Mouse (Mus musculus): ENCODE measurements at regions not wholly inside any gene's neighbourhood (a gene's known extent, or its start where the extent isn't known, plus 50 kb on each side); places are given as distances from the start of the nearest gene placed in this dataset.

DNA sequence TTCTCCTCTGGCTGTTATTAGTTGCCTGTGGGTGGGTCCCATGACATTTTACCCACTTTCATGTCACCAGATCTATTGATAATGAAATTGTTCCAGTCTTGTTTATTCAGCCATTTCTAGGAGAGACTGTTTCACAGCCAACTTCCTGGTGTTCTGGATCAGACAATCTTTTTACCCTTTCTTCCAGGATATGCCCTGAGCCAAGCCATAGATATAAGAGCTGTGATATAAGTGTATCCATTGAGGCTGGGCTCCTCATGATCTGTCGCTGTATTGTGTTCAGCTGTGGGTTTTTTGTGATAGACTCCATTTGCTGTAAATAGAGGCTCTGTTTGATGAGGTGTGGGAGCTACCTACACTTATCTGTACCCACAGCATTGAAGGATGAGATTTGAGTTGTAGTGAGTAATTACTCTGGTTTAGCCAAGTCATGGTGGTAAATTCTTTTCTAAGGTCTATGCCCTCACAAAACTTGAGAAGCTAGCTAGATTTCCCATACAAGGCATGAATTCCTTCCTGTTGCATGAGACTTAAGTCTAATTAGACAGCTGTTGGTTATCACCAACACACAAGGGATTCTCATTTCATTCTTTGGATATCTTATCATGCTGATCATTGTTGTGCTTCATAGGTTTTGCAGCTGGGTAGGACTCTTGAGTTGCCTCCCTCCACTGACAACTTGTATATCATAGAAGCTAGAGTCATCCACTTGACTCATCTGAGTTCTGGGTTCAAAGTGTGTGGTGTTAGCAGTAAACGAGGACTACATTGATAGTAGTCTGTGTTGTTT, 203.9 kb upstream of the Ptger4 start:
- H3K4me3 ChIP-seq (ENCODE audit: low read depth, low read length) = no peak overlapping the region
- H3K27ac ChIP-seq (ENCODE audit: low read depth, low read length) = no peak overlapping the region
- DNase-seq (ENCODE audit: low spot score) = no peak

DNA sequence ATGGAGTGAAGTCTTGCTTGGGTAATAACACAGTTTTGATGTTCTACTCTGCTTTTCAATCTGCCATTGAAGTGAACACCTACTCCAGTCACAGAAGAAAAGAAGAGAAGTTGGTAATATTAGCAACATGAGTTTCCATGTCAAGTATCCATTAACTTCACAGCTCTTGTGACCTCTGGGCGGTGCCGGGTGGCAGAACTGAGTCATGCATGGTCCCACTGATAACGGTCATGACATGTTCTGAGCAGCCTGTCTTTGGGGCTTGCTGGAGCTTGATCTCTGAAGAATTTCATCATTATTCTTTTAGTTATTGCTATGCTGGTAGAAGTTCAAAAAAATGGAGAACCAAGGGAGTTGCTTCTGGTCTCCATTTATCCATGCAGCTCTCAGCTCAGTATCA, 215.1 kb upstream of the Ptger4 start:
- H3K4me3 ChIP-seq (ENCODE audit: low read depth, low read length) = no peak overlapping the region
- no peak for ATAC-seq (replicated peaks; ENCODE audit: low FRiP score)
- 97% methylated on average over 3 of the region's 3 CpGs for WGBS
- no peaks in the 10 kb centered on the region for H3K27me3 ChIP-seq (ENCODE audit: control insufficient read depth, insufficient read depth, low read length)
- no peak overlapping the region for H3K4me2 ChIP-seq (ENCODE audit: low read depth, low read length, severe bottlenecking)
- H3K27ac ChIP-seq (ENCODE audit: low read depth, low read length) = no peak overlapping the region
- H3K36me3 ChIP-seq (ENCODE audit: control insufficient read depth, insufficient read depth, low read length) = no peaks in the 10 kb centered on the region
- no peak overlapping the region for H3K9ac ChIP-seq (ENCODE audit: low read length)
- no peaks in the 10 kb centered on the region for H3K4me1 ChIP-seq (replicated peaks; ENCODE audit: control insufficient read depth, insufficient read depth, low read length)
- no peak for DNase-seq (ENCODE audit: low spot score)
- no peaks in the 10 kb centered on the region for H3K9me3 ChIP-seq (ENCODE audit: control insufficient read depth, low read length)

More for the DNA sequence above, 203.9 kb upstream of the Ptger4 start:
- no peaks in the 10 kb centered on the region for H3K4me1 ChIP-seq (replicated peaks; ENCODE audit: control insufficient read depth, insufficient read depth, low read length)
- no peaks in the 10 kb centered on the region for H3K27me3 ChIP-seq (ENCODE audit: control insufficient read depth, insufficient read depth, low read length)
- no peak for ATAC-seq (replicated peaks; ENCODE audit: low FRiP score)
- no peaks in the 10 kb centered on the region for H3K36me3 ChIP-seq (ENCODE audit: control insufficient read depth, insufficient read depth, low read length)
- WGBS = 92% methylated on average over 2 of the region's 2 CpGs
- H3K9ac ChIP-seq (ENCODE audit: low read length) = no peak overlapping the region
- no peaks in the 10 kb centered on the region for H3K9me3 ChIP-seq (ENCODE audit: control insufficient read depth, low read length)
- no peak overlapping the region for H3K4me2 ChIP-seq (ENCODE audit: low read depth, low read length, severe bottlenecking)

DNA sequence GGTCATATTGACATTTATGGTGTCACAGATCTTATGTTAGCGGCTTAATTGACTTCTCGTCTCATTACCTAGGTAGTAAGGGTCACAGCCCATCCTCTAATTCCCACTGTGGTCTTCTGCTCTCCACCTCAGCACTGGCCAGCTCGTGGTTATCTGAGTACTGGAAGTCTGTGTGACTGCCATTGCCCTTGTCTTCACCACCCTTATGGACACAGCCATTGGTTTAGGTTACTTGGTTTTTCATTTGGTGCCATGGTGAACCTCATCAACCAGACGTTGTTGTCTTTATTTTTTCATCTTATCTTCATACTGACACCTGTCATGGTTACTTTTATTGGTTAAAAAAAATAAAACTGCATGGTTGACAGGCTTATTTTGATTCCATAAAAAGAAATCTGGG, 215.6 kb upstream of the Ptger4 start:
- no peak overlapping the region for H3K9ac ChIP-seq (ENCODE audit: low read length)
- H3K4me3 ChIP-seq (ENCODE audit: low read depth, low read length) = no peak overlapping the region
- no peaks in the 10 kb centered on the region for H3K36me3 ChIP-seq (ENCODE audit: control insufficient read depth, insufficient read depth, low read length)
- ATAC-seq (replicated peaks; ENCODE audit: low FRiP score) (no peak), DNase-seq (ENCODE audit: low spot score) (no peak)
- H3K9me3 ChIP-seq (ENCODE audit: control insufficient read depth, low read length) = no peaks in the 10 kb centered on the region
- no peaks in the 10 kb centered on the region for H3K27me3 ChIP-seq (ENCODE audit: control insufficient read depth, insufficient read depth, low read length)
- H3K27ac ChIP-seq (ENCODE audit: low read depth, low read length) = no peak overlapping the region
- H3K4me2 ChIP-seq (ENCODE audit: low read depth, low read length, severe bottlenecking) = no peak overlapping the region
- WGBS = 88% methylated on average over 4 of the region's 4 CpGs
- no peaks in the 10 kb centered on the region for H3K4me1 ChIP-seq (replicated peaks; ENCODE audit: control insufficient read depth, insufficient read depth, low read length)

DNA sequence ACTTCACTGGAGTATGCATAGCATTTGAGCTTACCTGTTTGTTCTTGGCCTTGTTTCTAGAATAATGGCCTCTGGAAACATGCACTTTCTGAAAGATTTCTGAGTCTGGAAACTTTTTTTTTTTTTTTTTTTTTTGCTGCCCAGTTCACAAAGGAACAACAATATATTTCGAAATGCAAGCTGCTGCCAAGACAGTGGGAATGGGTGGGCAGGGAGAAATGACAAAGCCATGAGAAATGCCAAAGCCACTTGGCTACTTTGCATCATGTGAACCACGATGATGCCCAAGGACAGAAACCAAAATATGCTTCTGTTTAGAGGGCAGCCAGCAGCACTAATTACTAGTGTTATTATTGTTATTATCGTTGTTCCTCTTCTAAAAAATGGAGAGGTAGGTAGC, 218.7 kb upstream of the Ptger4 start:
- Histone ChIP-seq H3K36me3 (ENCODE audit: control insufficient read depth, insufficient read depth, low read length) (no peaks in the 10 kb centered on the region), H3K4me1 (replicated peaks; ENCODE audit: control insufficient read depth, insufficient read depth, low read length) (no peaks in the 10 kb centered on the region), H3K4me2 (ENCODE audit: low read depth, low read length, severe bottlenecking) (no peak overlapping the region), H3K27me3 (ENCODE audit: control insufficient read depth, insufficient read depth, low read length) (no peaks in the 10 kb centered on the region), H3K27ac (ENCODE audit: low read depth, low read length) (no peak overlapping the region), H3K4me3 (ENCODE audit: low read depth, low read length) (no peak overlapping the region), H3K9ac (ENCODE audit: low read length) (no peak overlapping the region), H3K9me3 (ENCODE audit: control insufficient read depth, low read length) (no peaks in the 10 kb centered on the region)
- no peak for ATAC-seq (replicated peaks; ENCODE audit: low FRiP score)
- WGBS = 88% methylated on average over 3 of the region's 3 CpGs
- DNase-seq (ENCODE audit: low spot score) = no peak

DNA sequence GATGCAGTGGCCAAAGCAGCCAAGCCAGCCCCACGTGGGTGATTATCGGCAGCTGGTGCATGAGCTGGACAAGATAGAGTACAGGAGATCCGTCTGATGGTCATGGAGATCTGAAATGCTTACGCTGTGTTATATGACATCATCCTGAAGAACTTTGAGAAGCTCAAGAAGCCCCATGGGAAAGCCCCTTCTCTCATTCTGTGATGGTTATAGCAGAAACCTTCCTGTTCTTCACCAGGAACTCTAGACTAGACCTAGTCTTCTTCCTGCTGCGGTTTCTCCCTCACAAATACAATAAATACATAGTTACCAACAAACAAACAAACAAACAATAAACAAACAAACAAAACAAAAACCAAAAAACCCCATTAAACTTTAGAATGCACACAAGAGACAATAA, 220.7 kb upstream of the Ptger4 start:
- no peak overlapping the region for H3K27ac ChIP-seq (ENCODE audit: low read depth, low read length)
- no peaks in the 10 kb centered on the region for H3K4me1 ChIP-seq (replicated peaks; ENCODE audit: control insufficient read depth, insufficient read depth, low read length)
- no peaks in the 10 kb centered on the region for H3K9me3 ChIP-seq (ENCODE audit: control insufficient read depth, low read length)
- ATAC-seq (replicated peaks; ENCODE audit: low FRiP score) (no peak), DNase-seq (ENCODE audit: low spot score) (no peak)
- 89% methylated on average over 5 of the region's 5 CpGs for WGBS
- no peak overlapping the region for H3K9ac ChIP-seq (ENCODE audit: low read length)
- H3K4me3 ChIP-seq (ENCODE audit: low read depth, low read length) = no peak overlapping the region
- H3K36me3 ChIP-seq (ENCODE audit: control insufficient read depth, insufficient read depth, low read length) = no peaks in the 10 kb centered on the region
- H3K4me2 ChIP-seq (ENCODE audit: low read depth, low read length, severe bottlenecking) = no peak overlapping the region
- no peaks in the 10 kb centered on the region for H3K27me3 ChIP-seq (ENCODE audit: control insufficient read depth, insufficient read depth, low read length)

DNA sequence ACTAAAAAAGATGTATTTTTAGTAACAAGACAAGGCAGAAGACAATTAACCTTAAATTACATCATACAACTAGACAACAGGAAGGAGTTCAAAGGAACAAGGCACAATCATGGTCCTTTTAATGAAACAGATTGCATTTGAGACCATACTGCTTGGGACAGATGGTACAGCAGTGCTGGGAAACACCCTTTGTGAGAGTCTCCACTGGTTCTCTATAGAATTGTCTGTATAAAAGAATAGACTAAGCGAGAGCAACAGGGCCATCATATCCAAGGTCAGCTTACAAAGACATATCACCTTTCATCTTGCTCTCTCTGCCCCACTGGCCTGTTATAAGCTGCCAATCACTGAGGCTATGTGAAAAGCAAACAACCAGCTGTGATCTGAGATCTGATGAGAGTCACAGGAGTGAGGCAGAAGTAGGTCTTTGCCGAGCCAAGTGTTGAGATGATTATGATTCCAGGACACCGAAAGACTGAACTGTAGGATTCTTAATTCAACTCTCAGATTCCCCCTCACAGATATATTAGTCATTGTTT, 224.6 kb upstream of the Ptger4 start:
- Histone ChIP-seq H3K9me3 (ENCODE audit: control insufficient read depth, low read length) (no peaks in the 10 kb centered on the region), H3K27me3 (ENCODE audit: control insufficient read depth, insufficient read depth, low read length) (no peaks in the 10 kb centered on the region), H3K4me1 (replicated peaks; ENCODE audit: control insufficient read depth, insufficient read depth, low read length) (no peaks in the 10 kb centered on the region), H3K36me3 (ENCODE audit: control insufficient read depth, insufficient read depth, low read length) (no peaks in the 10 kb centered on the region), H3K27ac (ENCODE audit: low read depth, low read length) (no peak overlapping the region), H3K4me2 (ENCODE audit: low read depth, low read length, severe bottlenecking) (no peak overlapping the region), H3K4me3 (ENCODE audit: low read depth, low read length) (no peak overlapping the region), H3K9ac (ENCODE audit: low read length) (no peak overlapping the region)
- WGBS = 57% methylated on average over 3 of the region's 3 CpGs
- DNase-seq (ENCODE audit: low spot score) (no peak), ATAC-seq (replicated peaks; ENCODE audit: low FRiP score) (no peak)

DNA sequence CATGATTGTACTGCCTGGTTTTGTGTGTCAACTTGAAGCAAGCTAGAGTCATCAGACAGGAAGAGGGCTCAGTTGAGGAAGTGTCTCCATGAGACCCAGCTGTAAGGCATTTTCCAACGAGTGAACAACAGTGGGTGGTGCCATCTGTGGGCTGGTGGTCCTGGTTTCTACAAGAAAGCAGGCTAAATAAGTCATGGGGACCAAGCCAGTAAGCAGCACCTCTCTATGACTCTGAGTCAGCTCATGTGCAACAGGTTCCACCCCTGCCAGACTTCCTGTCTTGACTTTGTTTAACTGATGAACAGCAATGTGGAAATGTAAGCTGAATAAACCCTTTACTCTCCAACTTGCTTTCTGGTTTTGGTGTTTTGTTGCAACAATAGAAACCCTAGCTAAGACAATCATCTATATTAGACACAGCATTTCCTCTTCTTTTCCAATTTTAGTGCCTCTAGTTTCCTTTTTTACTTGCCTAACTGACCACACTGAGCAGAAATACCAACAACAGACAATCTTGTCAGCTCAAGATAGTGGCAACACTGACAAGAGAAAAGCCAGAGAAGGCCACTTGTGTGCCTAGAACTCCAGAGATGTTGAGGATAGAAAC, 231.5 kb upstream of the Ptger4 start:
- WGBS = 64% methylated on average over 1 of the region's 1 CpGs
- H3K4me3 ChIP-seq (ENCODE audit: low read depth, low read length) = no peak overlapping the region
- no peak for DNase-seq (ENCODE audit: low spot score)
- H3K9ac ChIP-seq (ENCODE audit: low read length) = no peak overlapping the region
- no peaks in the 10 kb centered on the region for H3K4me1 ChIP-seq (replicated peaks; ENCODE audit: control insufficient read depth, insufficient read depth, low read length)
- no peaks in the 10 kb centered on the region for H3K9me3 ChIP-seq (ENCODE audit: control insufficient read depth, low read length)
- no peaks in the 10 kb centered on the region for H3K36me3 ChIP-seq (ENCODE audit: control insufficient read depth, insufficient read depth, low read length)
- no peak overlapping the region for H3K27ac ChIP-seq (ENCODE audit: low read depth, low read length)
- H3K27me3 ChIP-seq (ENCODE audit: control insufficient read depth, insufficient read depth, low read length) = no peaks in the 10 kb centered on the region
- no peak for ATAC-seq (replicated peaks; ENCODE audit: low FRiP score)
- no peak overlapping the region for H3K4me2 ChIP-seq (ENCODE audit: low read depth, low read length, severe bottlenecking)

DNA sequence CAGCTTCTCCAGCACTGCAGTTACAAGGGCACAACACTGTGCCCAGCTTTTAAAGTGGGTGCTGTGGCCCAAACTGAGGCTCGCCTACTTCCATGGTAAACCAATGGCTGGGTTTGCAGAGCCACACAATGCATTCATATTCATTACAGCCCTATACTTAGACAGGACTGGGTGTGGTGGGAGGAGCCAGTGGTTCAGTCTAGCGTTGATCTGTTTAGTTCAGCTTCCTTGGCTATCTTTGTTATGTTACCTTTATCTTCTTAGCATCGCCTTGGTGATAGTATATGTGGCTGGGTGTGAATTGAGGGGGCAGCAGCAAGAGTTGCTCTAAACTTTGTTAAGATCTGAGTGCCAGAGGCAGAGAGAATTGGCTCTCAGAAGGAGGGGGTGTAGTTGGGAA, 249.3 kb upstream of the Ptger4 start:
- ATAC-seq (replicated peaks; ENCODE audit: low FRiP score) (no peak), DNase-seq (ENCODE audit: low spot score) (no peak)
- H3K4me2 ChIP-seq (ENCODE audit: low read depth, low read length, severe bottlenecking) = no peak overlapping the region
- H3K36me3 ChIP-seq (ENCODE audit: control insufficient read depth, insufficient read depth, low read length) = no peaks in the 10 kb centered on the region
- no peaks in the 10 kb centered on the region for H3K27me3 ChIP-seq (ENCODE audit: control insufficient read depth, insufficient read depth, low read length)
- H3K9me3 ChIP-seq (ENCODE audit: control insufficient read depth, low read length) = no peaks in the 10 kb centered on the region
- H3K4me3 ChIP-seq (ENCODE audit: low read depth, low read length) = no peak overlapping the region
- H3K9ac ChIP-seq (ENCODE audit: low read length) = no peak overlapping the region
- no peak overlapping the region for H3K27ac ChIP-seq (ENCODE audit: low read depth, low read length)
- no peaks in the 10 kb centered on the region for H3K4me1 ChIP-seq (replicated peaks; ENCODE audit: control insufficient read depth, insufficient read depth, low read length)
- 70% methylated on average over 3 of the region's 3 CpGs for whole genome bisulfite sequencing
